Mouse (Mus musculus) A20 (cell line): Measurements from ENCODE around the gene Ahdc1.
"Not testable (repeated sequence)": the region's sequence is repeated elsewhere in the genome, so short reads cannot be mapped to it uniquely, and the experiment has no call there.

Experiments
- DNase-seq: peaks from one replicate; pipeline ENCODE4 v3.0.0-alpha.2; 2011; ENCODE audit warnings: low read depth, low spot score

Ahdc1 gene

DNA sequence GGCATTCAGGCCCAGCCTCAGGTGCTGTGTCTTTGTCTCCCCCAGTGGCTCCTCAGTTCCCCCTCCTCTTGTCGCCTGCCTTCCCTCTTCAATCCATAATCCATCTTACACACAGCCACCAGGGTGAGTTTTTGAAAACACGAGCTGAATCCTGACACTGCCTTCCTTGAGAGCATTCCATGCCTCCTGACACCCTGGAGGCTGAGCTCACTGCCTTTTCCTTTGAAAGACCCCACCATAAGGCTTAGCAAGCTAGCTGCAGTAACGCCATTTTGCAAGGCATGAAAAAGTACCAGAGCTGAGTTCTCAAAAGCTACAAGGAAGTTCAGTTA is 84.6 kb downstream of the Ahdc1 start:
- DNase-seq, result not testable (repeated sequence)

DNA sequence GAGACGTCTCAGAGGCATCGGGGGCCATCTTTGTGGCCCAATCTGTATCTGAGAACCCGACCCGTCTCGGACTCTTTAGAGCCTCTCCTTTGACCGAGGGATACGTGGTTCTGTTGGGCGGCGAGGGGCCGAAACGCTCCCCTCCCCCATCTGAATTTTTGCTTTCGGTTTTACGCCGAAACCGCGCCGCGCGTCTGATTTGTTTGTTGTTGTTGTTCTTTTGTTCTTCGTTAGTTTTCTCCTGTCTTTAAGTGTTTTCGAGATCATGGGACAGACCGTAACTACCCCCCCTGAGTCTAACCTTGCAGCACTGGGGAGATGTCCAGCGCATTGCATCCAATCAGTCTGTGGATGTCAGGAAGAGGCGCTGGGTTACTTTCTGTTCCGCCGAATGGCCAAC is 85.6 kb downstream of the Ahdc1 start:
- not testable (repeated sequence) for DNase-seq

DNA sequence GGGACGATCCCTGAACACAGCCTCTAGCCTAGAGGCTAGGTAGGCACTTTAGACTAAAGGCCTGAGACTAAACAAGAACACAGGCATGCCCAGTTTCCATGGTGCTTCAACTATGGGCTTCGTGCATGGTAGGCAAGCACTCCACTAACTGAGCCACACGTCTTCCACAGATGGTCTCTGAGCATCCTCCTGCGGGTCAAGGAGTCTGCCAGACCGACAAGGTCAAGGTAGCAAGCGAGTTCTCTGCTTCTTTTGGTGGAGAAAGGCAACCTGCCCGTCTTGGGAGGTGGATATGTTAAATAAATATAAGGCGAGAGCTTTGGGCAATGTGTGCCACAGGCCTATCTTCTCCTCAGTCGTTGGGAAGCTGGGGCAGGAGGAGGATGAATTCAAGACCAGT is 90.7 kb downstream of the Ahdc1 start:
- no peak for DNase-seq

DNA sequence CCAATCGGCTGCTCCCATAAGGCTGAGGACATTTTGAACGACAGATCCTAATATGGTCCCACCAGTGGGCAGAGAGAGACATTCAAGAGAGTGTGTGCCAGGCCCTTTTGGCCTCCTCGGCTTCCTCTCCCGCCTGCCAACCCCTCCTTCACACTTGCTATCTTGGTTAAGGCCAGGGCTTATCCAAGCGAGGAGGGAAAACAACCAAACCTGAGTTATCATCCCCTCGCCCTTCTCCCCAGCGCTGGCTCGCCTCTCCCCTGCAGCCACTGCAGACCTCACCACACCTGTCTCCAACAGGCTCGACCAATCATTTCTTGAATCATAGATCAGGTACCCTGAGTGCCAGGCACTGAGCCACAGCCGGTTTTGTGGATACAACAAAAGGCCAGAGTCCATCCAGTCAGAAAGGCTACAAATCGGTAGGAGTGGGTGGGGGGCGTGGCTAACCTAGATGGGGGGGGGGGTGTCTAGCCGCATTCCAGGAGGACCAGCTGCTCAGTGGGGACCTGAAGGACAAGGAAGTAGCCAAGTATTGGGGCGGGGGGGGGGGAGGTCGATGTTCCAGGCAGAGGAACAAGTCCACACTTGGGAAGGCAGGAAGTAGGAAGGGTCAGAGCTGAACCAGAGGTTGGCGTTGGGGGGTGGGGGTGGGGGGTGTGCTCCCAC is 92.6 kb downstream of the Ahdc1 start:
- DNase-seq, result no peak

DNA sequence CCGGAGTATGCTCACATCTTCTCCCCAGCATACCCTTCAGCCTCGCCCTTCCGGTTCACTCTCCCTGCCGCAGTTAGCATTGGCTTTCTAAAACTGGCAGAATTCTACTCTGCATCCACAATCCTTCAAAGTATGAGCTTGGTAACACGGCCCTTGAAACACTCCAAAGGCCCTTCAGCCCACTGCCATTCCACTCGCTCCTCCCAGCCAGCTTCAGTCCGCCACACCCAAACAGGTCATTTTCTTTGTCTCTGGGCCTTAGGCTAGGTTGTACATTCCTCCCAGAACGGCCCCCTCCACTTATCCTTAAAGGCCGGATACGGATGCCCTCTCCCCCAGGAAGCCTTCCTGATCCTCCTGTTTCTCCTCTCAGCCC is 93.1 kb downstream of the Ahdc1 start:
- DNase-seq, result no peak

DNA sequence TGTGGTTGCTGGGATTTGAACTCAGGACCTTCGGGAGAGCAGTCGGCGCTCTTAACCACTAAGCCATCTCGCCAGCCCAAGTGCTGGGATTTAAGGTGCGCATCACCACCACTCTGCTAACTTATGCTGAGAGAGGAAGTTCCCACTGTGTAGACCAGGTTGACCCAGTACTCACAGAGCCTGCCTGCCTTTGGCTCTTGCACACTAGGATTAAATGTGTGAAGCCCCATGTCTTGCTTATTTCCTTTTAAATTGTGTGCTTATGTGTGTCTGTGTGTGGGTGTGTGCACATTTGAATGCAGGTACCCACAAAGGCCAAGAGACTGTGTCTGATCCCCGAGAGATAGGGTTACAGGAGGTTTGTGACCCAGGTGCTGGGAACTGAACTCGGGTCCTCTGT is 95.6 kb downstream of the Ahdc1 start:
- DNase-seq, result no peak

DNA sequence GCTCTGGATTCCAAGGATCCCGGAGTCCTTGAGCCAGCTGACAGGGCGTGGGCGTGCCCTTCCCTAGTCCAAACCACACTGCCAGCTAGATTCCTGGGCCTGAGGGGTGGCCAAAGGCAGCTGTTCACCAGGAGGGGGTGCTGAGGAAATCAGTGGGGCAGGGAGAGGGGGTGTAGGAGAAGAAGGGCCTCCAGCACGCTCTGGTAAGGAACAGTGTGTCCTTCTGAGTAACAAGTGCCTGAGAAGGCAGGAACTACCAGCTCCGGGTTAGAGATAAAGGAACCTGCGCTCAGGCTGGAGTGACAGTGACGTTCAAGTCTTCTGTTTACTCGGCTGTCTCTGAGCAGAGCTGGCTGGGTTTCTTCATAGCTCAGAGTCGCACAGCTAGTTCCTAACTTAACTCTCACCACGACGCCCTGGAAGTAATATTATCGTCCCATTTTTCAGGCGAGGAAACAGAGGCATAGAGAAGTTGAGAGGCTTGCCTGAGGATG is 96.8 kb downstream of the Ahdc1 start:
- DNase-seq, result no peak

DNA sequence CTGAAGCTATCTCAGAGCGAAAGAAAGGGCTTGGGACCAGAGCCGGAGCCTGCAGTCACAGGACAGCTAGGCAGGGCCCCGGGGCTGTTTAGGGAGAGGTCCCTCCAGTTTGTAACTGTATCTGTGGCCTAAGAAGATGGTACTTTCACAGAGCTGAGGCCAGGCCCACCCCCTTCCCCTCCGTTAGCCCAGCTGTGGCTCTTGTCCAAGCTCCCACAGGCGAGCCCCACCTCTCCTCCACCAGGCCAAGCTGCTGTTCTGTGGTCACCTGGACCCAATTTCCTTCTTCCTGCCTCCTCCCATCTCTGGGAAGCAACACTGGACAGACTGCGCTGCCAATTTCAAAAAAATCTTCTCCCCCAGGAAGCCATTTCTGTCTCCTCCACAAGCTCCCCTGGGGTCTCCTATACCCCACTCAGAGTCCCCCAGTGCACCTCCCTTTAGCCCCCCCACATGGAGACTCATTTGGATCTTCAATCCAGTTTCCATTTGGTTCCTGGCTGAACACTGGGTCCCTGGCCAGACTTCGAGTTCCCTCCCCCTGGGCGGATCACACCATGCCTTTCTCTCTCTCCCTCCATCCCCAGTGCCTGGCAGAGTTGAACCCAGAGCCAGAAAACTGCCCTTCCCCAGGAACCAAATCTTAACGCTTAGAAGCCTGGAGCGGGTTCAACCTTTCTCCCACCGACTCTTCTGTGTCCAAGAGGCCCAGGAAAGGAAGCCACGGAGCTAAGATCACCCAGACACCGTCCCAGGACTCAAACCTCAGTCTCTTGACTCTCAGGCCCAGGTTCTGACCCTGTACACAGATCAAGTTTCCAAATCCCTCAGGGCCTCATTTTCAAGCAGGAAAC is 97.6 kb downstream of the Ahdc1 start:
- DNase-seq, result peak; percentile 19

DNA sequence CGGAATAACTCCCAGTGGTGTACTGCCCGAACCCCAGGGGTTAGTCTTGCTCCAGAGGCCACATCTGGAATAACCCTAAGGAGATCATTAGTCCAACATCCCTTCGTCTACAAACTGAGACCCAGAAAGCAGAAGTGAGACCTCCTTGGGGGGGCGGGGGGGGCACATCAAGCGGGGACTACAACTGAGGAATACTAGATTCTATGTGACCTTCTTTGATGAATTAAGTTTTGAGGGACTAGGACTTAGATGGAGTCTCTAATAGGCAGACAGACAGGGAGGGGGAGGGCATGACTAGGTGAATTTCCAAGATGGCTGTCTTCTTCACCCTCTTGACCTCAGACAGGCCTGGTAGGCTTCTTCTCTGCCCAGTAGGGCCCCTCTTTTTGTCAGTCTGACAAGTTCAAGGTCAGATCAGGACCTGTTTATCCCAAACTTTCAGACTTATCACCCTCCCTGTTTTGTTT is 98.3 kb downstream of the Ahdc1 start:
- DNase-seq, result peak; percentile 56

DNA sequence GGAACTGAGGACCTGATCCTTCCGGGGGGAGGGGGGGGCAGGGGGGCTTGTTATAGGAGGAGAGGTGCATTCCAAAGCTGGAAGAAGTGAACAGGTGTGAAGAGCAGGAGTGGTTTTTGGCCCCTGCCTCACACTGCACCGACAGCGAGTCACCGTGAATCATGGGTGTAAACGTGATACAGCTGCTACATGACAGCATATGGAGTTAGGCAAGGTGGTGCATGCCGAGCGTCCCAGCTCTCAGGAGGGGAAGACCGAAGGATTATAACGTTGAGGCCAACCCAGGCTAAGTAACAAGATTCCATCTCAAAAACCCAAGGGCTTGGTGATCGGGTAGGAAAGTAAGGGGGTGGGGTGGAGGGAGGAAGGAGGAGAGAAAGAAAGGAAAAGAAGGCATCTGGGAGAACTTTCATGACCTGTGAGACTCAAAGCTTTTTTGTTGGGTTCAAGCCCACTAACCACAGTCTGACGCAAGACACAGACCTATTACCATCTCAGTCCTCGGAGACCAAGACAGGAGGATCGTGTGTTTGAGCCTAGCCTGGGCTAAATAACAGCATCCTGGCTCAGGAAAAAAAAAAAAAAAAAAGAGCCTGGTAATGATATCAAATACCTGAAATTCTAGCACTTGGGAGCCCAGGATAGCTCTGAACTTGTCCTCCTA is 101.2 kb downstream of the Ahdc1 start:
- DNase-seq, result no peak

DNA sequence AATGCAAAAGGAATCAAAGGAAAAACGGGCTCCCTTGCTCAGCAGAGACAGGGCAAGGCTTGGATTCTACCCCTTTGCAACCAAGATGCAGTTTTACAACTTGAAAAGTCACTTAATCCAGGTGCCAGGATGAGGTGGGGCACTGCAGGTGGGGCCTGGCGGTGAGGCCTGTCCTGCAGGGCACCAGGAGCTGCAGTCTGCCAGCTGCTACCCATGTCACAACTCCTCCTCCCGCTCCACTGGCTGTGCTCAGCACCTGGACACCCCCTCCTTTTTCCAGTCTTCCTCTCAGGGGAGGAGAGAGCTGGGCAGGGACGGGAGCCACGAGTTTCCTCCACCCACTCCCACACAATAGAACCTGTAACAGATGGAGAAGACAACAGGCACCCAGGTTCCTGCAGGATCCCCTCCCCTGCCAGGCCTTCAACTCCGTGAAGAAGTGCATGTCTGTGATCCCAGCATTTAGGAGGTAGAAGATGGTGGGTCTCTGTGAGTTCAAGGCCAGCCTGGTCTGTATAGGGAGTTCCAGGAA is 102.4 kb downstream of the Ahdc1 start:
- no peak for DNase-seq

DNA sequence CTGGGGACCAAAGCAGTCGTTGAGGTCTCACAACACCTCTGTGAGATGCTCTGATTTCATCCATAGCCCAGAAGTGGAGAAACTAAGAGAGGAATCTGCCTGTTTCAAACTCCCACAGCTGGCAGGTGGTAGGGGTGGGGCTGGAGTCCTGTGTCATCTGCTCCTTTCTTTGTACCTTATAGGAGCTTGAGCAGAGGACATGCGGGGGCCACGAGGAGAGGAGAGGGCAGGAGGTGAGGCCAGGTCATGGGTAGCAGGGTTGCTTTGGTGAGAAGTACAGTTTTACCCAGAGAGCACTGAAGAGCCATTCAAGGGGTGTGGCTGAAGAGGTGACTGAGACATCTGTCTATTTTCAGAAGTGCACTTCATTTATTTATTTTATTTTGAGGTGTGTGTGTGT is 103.7 kb downstream of the Ahdc1 start:
- DNase-seq, result no peak

DNA sequence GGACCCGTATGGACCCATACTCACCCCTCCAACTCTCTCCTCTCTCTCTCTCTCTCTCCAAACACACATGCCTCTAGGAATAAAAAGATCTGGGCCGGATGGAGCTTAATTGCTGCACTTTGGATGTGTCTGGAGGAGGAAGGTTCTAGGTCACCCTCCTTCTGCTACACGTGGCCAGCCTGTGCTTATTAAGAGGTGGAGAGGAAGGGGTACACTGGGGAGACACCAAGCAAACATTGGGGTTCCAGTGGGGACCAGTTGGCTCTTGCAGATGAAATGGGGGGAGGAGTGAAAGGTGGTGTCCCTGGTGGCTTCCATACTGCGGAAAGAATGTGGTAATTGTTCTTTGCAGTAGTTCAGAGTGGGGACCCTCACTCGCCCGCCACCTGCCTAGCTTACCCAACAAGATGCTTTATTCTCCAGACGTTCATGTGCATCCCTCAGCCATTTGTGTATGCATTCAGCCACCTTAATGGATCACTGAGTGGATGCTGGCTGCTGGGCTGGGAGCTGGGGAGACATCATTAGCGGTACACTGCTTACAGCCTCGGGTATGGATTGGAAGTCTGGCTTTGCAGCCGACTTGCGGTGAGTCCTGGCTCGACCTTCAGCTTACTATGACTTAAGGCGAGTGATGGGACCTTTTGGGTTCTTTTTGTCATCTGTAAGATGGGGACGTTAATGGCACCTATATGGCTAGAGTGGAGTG is 104.8 kb downstream of the Ahdc1 start:
- DNase-seq, result no peak

DNA sequence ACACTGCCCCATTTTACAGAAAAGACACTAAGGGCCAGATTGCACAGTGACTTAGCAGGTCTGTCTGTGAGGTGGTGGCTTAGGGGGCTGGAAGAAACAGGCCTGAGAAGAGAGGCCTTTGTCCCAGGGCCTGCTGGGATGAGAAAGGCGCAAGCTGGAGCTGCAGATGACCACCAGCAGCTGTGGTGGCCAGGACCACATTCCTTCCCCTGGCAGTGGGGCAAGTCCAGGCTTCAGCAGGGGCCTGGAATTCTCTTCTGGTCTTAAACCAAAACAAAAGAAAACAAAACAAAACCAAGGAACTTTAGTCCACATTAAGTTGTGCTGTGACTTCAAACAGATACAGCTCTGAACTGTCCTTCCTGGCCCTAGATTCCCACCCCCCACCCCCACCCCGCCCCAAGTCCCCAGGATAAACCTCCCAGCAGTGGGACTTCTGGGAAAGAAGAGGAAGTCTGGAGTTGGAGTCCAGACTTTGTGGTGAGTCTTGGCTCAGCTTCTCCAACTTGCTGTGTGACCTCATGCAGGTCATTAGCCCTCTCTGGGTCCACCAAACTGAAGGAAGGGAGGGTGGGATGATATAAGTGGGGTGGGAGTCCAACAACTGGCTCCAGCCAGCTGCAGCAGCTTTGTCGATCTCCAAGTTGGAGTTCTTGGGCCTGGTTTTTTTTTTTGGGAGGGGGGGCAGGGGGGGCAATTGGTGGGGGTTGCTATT is 105.9 kb downstream of the Ahdc1 start:
- DNase-seq, result no peak

DNA sequence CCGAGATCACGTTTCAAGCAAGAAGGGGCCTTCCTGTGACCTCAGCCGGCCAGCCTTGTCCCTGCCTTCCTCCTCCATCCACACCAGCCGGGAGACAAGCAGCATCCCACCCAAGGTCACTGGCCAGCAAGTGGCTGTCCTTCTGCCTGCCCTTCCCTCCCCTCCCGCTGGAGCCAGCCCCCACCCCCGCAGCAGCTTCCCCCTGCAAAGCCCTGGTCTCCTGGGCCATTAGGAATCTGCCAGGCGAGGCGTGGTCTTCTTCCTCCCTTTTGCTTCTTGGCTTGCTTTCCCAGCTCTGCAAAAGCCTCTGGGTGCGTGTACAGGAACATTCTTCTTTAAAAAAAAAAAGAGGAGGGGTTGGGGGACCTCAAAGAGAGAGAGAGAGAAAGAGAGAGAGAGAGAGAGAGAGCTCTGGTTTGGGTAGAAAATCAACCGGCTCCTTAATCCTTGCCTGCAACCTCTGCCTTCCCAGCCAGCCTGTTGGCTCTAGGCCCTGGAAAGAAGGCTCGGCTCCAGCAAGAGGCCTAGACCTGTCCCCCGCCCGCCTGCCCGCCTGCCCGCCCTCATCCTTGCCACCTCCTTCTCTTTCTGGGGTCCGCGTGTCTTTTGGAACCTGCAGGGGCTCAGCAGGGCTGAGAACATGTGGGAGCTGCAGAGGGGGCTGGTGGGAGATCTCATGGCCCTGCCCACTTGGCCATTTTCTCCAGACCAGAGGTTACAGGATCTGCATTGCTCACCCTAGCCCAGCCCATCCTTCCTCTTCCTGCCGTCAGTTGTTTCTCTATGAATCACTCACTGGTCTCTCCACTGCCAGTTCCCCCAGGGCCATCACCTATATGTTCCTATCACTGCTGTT is 106.7 kb downstream of the Ahdc1 start:
- DNase-seq, result peak; percentile 55

DNA sequence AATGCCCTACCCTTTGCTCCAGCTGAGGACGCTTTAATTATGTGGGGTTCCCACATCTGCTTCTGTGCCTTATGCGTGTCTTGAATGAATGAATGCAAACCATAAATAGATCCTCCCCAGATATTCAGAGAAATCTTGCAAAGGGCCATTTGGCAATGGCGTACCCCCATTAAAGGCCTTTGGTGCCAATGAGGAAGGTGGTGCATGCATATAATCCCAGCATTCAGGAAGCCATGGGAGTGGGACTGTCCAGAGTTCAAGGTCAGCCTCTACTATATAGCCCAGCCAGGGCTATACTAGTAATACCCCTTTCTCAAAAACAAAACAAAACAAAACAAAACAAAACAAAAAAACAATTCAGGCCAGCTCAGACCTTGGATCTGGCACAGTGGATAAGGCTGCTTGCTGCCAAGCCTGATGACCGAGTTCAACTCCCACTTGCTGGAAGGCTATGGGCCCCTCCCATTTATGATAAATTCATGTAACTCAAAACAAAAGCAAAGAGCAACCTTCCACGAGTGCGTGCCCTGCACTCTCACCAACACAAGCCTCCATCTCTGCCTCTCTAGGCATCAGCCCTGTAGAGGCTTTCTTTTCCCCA is 107.8 kb downstream of the Ahdc1 start:
- DNase-seq, result no peak

DNA sequence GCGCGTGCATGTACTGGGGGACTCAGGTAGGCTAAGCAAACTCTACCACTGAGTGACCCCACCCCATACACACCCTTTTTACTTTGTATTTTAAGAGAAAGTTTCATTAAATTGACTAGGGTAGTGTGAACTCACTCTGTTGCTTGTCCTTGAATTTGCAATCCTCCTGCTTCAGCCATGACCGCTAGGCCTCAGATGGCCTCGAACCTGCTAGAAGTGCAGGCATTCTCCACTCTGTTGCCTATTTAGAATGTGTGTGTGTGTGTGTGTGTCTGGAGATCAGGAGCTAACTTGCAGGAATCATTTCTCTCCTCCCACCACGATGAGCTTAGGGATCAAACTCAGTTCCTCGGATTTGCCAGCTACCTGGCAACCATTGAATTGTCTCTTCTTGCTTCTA is 108.5 kb downstream of the Ahdc1 start:
- DNase-seq, result no peak

DNA sequence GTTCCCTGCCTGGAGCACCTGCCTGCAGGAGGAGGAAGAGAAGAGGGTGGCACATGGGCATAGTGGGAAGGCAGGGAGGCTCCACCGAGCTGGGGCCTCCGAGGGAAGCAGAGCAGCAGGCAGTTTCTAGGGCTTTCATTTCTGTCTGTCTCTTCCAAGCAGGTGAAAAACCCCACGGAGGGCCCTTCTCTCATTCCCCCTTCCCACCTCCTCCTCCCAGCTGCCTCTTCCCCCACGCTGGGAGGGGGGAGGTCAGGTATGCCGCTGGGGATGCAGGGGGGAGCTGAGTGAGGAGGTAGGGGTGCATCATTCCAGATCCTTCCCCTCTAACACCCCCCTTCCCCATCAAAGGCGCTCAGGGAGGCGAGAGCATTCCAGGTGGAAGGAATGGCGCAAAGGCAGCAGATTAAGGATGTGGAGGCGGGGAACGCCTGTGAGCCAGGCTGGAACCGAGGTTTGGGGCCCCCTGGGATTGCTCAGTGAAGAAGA is 109.8 kb downstream of the Ahdc1 start:
- no peak for DNase-seq

DNA sequence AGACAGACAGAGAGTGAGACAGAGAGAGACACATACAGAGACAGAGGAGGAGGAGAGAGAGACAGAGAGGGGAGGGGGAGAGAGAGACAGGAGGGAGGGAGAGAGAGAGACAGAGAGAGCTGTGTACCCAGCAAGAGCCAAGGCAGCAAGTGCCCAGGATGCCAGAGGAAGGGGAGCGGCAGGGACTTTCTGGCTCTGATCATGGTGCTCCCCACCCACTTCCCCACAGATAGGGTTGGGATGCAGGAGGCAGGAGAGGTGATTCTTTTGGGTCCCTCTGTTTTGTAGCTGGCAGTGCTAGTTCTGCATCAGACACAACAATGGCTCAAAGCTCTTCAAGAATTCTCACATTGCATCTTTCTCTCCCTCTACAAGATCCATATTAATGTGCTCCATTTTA is 110.4 kb downstream of the Ahdc1 start:
- DNase-seq, result no peak
